Mouse (Mus musculus) intestine, embryonic 16.5 days (tissue): Measurements from ENCODE around the gene Gm6408. TPM values are rescaled to one million over a fixed set of nuclear protein-coding genes. Genes with fewer than 3 reads are reported as not detected.
"Not testable (repeated sequence)": the region's sequence is repeated elsewhere in the genome, so short reads cannot be mapped to it uniquely, and the experiment has no call there.

Experiments used
- ATAC-seq: fragments of 200-750 bp; cut with Nextera tagmentation; 2 replicates; pipeline ENCODE4 v1.8.0; 2017; ENCODE audit warnings: moderate TSS enrichment, moderate library complexity
- H3K27ac ChIP-seq: fragments of 300-500 bp; sonication (generic); 2 replicates; pipeline ENCODE4 v1.5.1; 2014; ENCODE audit warnings: mild to moderate bottlenecking, low read length
- H3K27me3 ChIP-seq: fragments of 300-500 bp; sonication (generic); replicated peaks from 2 replicates; pipeline ENCODE4 v1.6.1; 2014; ENCODE audit warnings: low read length, control low read depth, mixed read lengths; ENCODE audit not compliant: control insufficient read depth, insufficient read depth
- H3K36me3 ChIP-seq: fragments of 300-500 bp; sonication (generic); 2 replicates; pipeline ENCODE4 v1.6.1; 2014; ENCODE audit warnings: low read length, control low read depth; ENCODE audit not compliant: control insufficient read depth, insufficient read depth
- H3K4me1 ChIP-seq: fragments of 300-500 bp; sonication (generic); 2 replicates; pipeline ENCODE4 v1.6.1; 2014; ENCODE audit warnings: low read length, control low read depth, mixed read lengths; ENCODE audit not compliant: control insufficient read depth, insufficient read depth
- H3K4me2 ChIP-seq: fragments of 300-500 bp; sonication (generic); 2 replicates; pipeline ENCODE4 v1.6.1; 2014; ENCODE audit warnings: low read depth, low read length, control low read depth
- H3K4me3 ChIP-seq: fragments of 300-500 bp; sonication (generic); 2 replicates; pipeline ENCODE4 v1.5.1; 2014; ENCODE audit warnings: mild to moderate bottlenecking, low read length
- H3K9ac ChIP-seq: fragments of 300-500 bp; sonication (generic); 2 replicates; pipeline ENCODE4 v1.6.1; 2014; ENCODE audit warnings: low read depth, low read length
- H3K9me3 ChIP-seq: fragments of 300-500 bp; sonication (generic); 2 replicates; pipeline ENCODE4 v1.6.1; 2016; ENCODE audit warnings: low read length, control low read depth; ENCODE audit not compliant: control insufficient read depth
- WGBS: fragments of 180-500 bp; shearing (Covaris S2); extraction: QIAGEN DNeasy Blood & Tissue Kit; methylation state at CpG from one replicate; pipeline ENCODE4 v1.1.7; 2014; 5-methylcytosine and 5-hydroxymethylcytosine counted together
- polyA plus RNA-seq: library from polyadenylated mRNA; unstranded; fragments of >200 nt; fragmentation: Nextera tagmentation; extraction: Ambion mirVana; gene quantifications from 2 replicates; pipeline ENCODE4 v1.2.1, GENCODE M21; 2015

Gene Gm6408
- polyA plus RNA-seq, 1 experiment from 2014 or later = not detected

DNA sequence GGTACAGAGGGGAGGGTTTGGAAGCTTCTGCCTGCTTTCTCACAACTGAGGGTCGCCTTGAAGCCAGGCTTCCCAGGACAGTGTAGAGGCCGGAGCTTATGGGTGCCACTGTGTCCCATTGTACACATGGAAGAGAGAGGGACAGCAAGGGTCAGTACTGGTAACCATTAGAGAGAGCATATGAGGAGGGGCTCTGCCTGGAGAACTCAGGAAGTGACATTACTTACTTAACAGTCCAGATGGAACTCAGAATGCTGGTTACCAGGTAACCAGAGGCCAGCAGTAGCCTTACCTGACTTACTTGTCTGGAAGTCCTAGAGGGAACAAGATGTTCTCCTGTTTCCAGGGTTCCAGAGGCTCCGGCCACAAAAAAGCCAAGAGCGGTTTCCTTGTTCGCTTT lies 32.1 kb downstream of the Gm6408 start, which contains the start of gene Gm3402:
Gene Gm3402, plus strand, starts transcription at position 301 of the 400 bp plus-strand sequence.
- H3K4me2 ChIP-seq, ATAC-seq, H3K9ac ChIP-seq, H3K4me1 ChIP-seq, H3K27me3 ChIP-seq, H3K4me3 ChIP-seq, H3K36me3 ChIP-seq, H3K27ac ChIP-seq, H3K9me3 ChIP-seq: not testable (repeated sequence)
- no CpG with 5 or more reads among the region's 5 CpGs for WGBS

DNA sequence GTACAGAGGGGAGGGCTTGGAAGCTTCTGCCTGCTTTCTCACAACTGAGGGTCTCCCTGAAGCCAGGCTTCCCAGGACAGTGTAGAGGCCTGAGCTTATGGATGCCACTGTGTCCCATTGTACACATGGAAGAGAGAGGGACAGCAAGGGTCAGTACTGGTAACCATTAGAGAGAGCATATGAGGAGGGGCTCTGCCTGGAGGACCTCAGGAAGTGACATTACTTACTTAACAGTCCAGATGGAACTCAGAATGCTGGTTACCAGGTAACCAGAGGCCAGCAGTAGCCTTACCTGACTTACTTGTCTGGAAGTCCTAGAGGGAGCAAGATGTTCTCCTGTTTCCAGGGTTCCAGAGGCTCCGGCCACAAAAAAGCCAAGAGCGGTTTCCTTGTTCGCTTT lies 43.7 kb downstream of the Gm6408 start, which contains the start of gene Gm3404:
Gene Gm3404, plus strand, starts transcription at position 301 of the 400 bp plus-strand sequence.
- not testable (repeated sequence) for H3K27ac ChIP-seq, H3K27me3 ChIP-seq, H3K4me3 ChIP-seq, H3K4me2 ChIP-seq, H3K36me3 ChIP-seq, H3K9me3 ChIP-seq, ATAC-seq, H3K4me1 ChIP-seq, H3K9ac ChIP-seq
- WGBS = 92% methylated on average over 2 of the region's 3 CpGs

Other genes with a start within 250 kb of the Gm6408 start
- 1.2 and 1.3 TPM in 2 replicates for gene Wasf3, start 97.0 kb upstream of the Gm6408 start, polyA plus RNA-seq
- gene Gm6370, start 9.4 kb downstream of the Gm6408 start, polyA plus RNA-seq = not detected in 2 replicates
- gene 4930449I24Rik, start 20.4 kb downstream of the Gm6408 start, polyA plus RNA-seq = not detected in 2 replicates
- not detected in 2 replicates for gene Gm3402, start 32.2 kb downstream of the Gm6408 start, polyA plus RNA-seq
- not detected in 2 replicates for gene Gm3404, start 43.8 kb downstream of the Gm6408 start, polyA plus RNA-seq
- not detected in 2 replicates for gene Gm3409, start 55.7 kb downstream of the Gm6408 start, polyA plus RNA-seq
- not detected in 2 replicates for gene Gm3415, start 74.2 kb downstream of the Gm6408 start, polyA plus RNA-seq
- not detected in 2 replicates for gene Gpr12, start 103.3 kb downstream of the Gm6408 start, polyA plus RNA-seq